8 mouse cellular contexts compared by ENCODE assay signal in the genomic region with DNA sequence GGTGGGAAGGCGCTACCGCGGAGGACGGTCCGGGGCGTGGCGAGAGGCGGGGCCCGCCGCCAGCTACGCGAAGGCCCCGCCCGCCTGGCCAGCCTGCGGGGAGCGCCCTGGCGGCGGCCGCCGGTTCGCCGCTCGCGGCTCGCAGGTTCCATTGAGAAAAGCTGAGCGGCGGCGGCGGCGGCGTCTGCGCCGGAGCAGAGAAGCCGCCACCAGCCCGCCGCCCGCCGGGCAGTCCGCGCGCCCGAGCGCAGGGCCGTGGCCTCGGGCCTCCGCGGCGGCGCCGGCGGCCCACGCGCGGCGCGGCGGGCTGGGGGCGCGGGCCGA. TPM values are rescaled to one million over a fixed set of nuclear protein-coding genes. Genes with fewer than 3 reads are reported as not detected.
DNase-seq lines count a peak whose midpoint lies in the region; ATAC-seq and TF ChIP-seq lines count a peak whose summit lies in the region.

A gene (plus strand): TSS at position 107 of the 324 bp plus-strand sequence.

- peak within 1 kb of the TSS; percentile 62 for H3K4me3 ChIP-seq in left cerebral cortex, adult 2 months
- H3K4me3 ChIP-seq in heart, postnatal 0 days (ENCODE audit: low read depth, low read length), result peak within 1 kb of the TSS; percentile 68
- peak within 1 kb of the TSS; percentile 71 for H3K4me3 ChIP-seq in limb, embryonic 13.5 days
- peak within 1 kb of the TSS; percentile 64 for H3K4me3 ChIP-seq in stomach, postnatal 0 days (ENCODE audit: low read depth, low read length)

- peak within 1 kb of the TSS; percentile 83 for H3K4me2 ChIP-seq in heart, postnatal 0 days (ENCODE audit: low read depth, low read length)
- peak within 1 kb of the TSS; percentile 100 for H3K4me2 ChIP-seq in limb, embryonic 13.5 days (replicated peaks)
- peak within 1 kb of the TSS; percentile 93 for H3K4me2 ChIP-seq in stomach, postnatal 0 days (replicated peaks; ENCODE audit: low read depth)

- peak within 1 kb of the TSS; percentile 82 for H3K27ac ChIP-seq in left cerebral cortex, adult 2 months
- H3K27ac ChIP-seq in heart, postnatal 0 days (ENCODE audit: low read depth), result peak within 1 kb of the TSS; percentile 88
- peak within 1 kb of the TSS; percentile 49 for H3K27ac ChIP-seq in limb, embryonic 13.5 days
- H3K27ac ChIP-seq in stomach, postnatal 0 days (replicated peaks), result peak within 1 kb of the TSS; percentile 84

- peak; percentile 20 for TF ChIP-seq CTCF in left cerebral cortex, adult 2 months (IDR thresholded peaks at IDR 0.05)
- TF ChIP-seq CTCF in brain, embryonic 14.5 days (IDR thresholded peaks at IDR 0.05; ENCODE audit: borderline replicate concordance, extremely low read depth, insufficient read depth, insufficient read length), result no peak
- TF ChIP-seq CTCF in heart, postnatal 0 days (IDR thresholded peaks at IDR 0.05; ENCODE audit: low read depth), result no peak
- no peak for TF ChIP-seq CTCF in stomach, postnatal 0 days (IDR thresholded peaks at IDR 0.05; ENCODE audit: low read depth)

- no peak for DNase-seq in left cerebral cortex, adult 2 months (ENCODE audit: extremely low spot score in 1 of 2, low spot score in 2 of 2)
- DNase-seq in left cerebral cortex, adult 9 months (ENCODE audit: low spot score in 2 of 2), result no peak
- no peak for DNase-seq in brain, embryonic 14.5 days (ENCODE audit: low read depth)
- DNase-seq in heart, postnatal 0 days (ENCODE audit: low spot score), result no peak
- no peak for DNase-seq in stomach, postnatal 0 days (ENCODE audit: low spot score)
- no peak for DNase-seq in thymus, adult 18-20 months
- no peak for DNase-seq in right cerebral cortex, adult 18-20 months

- intact Hi-C loops in left cerebral cortex, adult 2 months (cut with DNase I), result loop anchor here (5.0 to 10.0 kb wide), 2 partner anchors 160 to 193 kb away; a partner anchor contains a TSS

- ATAC-seq in heart, postnatal 0 days (ENCODE audit: insufficient read depth, low read depth), result no peak
- no peak for ATAC-seq in limb, embryonic 13.5 days (ENCODE audit: low FRiP score, low read depth)
- no peak for ATAC-seq in stomach, postnatal 0 days (ENCODE audit: low FRiP score, low TSS enrichment)

- H3K9me3 ChIP-seq in heart, postnatal 0 days (replicated peaks; ENCODE audit: control insufficient read depth, low read length), result no peaks in the 10 kb centered on the region
- no peaks in the 10 kb centered on the region for H3K9me3 ChIP-seq in limb, embryonic 13.5 days
- H3K9me3 ChIP-seq in stomach, postnatal 0 days (ENCODE audit: control insufficient read depth, low read length), result no peaks in the 10 kb centered on the region

- H3K36me3 ChIP-seq in heart, postnatal 0 days (replicated peaks; ENCODE audit: control insufficient read depth, insufficient read depth, low read length), result no peaks in the 10 kb centered on the region
- H3K36me3 ChIP-seq in limb, embryonic 13.5 days, result no peaks in the 10 kb centered on the region
- H3K36me3 ChIP-seq in stomach, postnatal 0 days (ENCODE audit: control insufficient read depth, insufficient read depth, low read length), result no peaks in the 10 kb centered on the region

- peaks cover 27% of the 10 kb centered on the region for H3K4me1 ChIP-seq in heart, postnatal 0 days (ENCODE audit: control insufficient read depth, insufficient read depth)
- peaks cover 40% of the 10 kb centered on the region for H3K4me1 ChIP-seq in limb, embryonic 13.5 days
- peaks cover 12% of the 10 kb centered on the region for H3K4me1 ChIP-seq in stomach, postnatal 0 days (replicated peaks; ENCODE audit: control insufficient read depth, insufficient read depth)

- under 1% methylated on average over 22 of the region's 60 CpGs for WGBS in heart, postnatal 0 days
- WGBS in limb, embryonic 13.5 days, result 0% methylated on average over 29 of the region's 60 CpGs
- WGBS in stomach, postnatal 0 days, result 0% methylated on average over 28 of the region's 60 CpGs

- TF ChIP-seq POLR2A in brain, embryonic 14.5 days (IDR thresholded peaks at IDR 0.05; ENCODE audit: borderline replicate concordance, extremely low read depth, insufficient read depth, insufficient read length, poor library complexity, severe bottlenecking), result 0 out of 2 replicates have a peak, but pooled peaks have one; percentile 48

- no peak for TF ChIP-seq EP300 in heart, postnatal 0 days (IDR thresholded peaks at IDR 0.05; ENCODE audit: low read depth)
- no peak for TF ChIP-seq EP300 in stomach, postnatal 0 days (optimal IDR thresholded peaks at IDR 0.05)

- H3K27me3 ChIP-seq in heart, postnatal 0 days (ENCODE audit: control insufficient read depth, insufficient read depth, low read length), result no peaks in the 10 kb centered on the region
- H3K27me3 ChIP-seq in limb, embryonic 13.5 days, result peaks cover 46% of the 10 kb centered on the region
- no peaks in the 10 kb centered on the region for H3K27me3 ChIP-seq in stomach, postnatal 0 days (ENCODE audit: control insufficient read depth, insufficient read depth, low read length)

- H3K9ac ChIP-seq in heart, postnatal 0 days (replicated peaks; ENCODE audit: low read depth, low read length), result peak within 1 kb of the TSS; percentile 83
- peak within 1 kb of the TSS; percentile 75 for H3K9ac ChIP-seq in limb, embryonic 13.5 days
- H3K9ac ChIP-seq in stomach, postnatal 0 days (ENCODE audit: low read length), result peak within 1 kb of the TSS; percentile 77

RNA-seq across cellular contexts. Expression of the gene that starts here (rescaled TPM):
- total RNA-seq in left cerebral cortex, adult 2 months (2021), result 10 to 100 TPM; 39.5 to 42.1 TPM
- polyA plus RNA-seq in brain, embryonic 14.5 days (2012; rRNA removed), result 8.1 and 16.9 TPM in 2 replicates
- total RNA-seq in heart, postnatal 0 days (2014; rRNA removed; ENCODE audit: low replicate concordance), result 28.4 and 45.3 TPM in 2 replicates
- polyA plus RNA-seq in heart, postnatal 0 days (2015; fragmentation: Nextera tagmentation; extraction: Ambion mirVana), result 2.3 and 2.5 TPM in 2 replicates
- 0.80 and 1.1 TPM in 2 replicates for polyA plus RNA-seq in limb, embryonic 13.5 days (2015; fragmentation: Nextera tagmentation; extraction: Ambion mirVana)
- polyA plus RNA-seq in stomach, postnatal 0 days (2015; fragmentation: Nextera tagmentation; extraction: Ambion mirVana), result 2.3 and 2.8 TPM in 2 replicates
